Mouse (Mus musculus): ENCODE measurements around the gene Psg19. TPM values are rescaled to one million over a fixed set of nuclear protein-coding genes. Genes with fewer than 3 reads are reported as not detected.

Psg19 gene
- polyA plus RNA-seq (2017; shearing (Covaris generic)) = not detected

GRCm38 (mm10) chr7:18798420-18798819 is at the start of gene Psg19:
Psg19 (minus strand) TSS chr7:18798520.

GRCm38 (mm10) chr7:18839865-18840264 is 41.5 kb upstream of the Psg19 start, which contains the start of gene Mill2:
Mill2 (plus strand) TSS chr7:18839966.

GRCm38 (mm10) chr7:18821507-18821906 is 23.2 kb upstream of the Psg19 start, which contains the start of gene Psg17:
Psg17 (minus strand) TSS chr7:18821607.

Other genes starting within 250 kb of the Psg19 start
- gene Psg27, start 231.2 kb downstream of the Psg19 start, polyA plus RNA-seq (2017; shearing (Covaris generic)) = not detected
- not detected for gene Psg23, start 182.0 kb downstream of the Psg19 start, polyA plus RNA-seq (2017; shearing (Covaris generic))
- gene Psg21, start 141.8 kb downstream of the Psg19 start, polyA plus RNA-seq (2017; shearing (Covaris generic)) = not detected
- gene Psg20, start 112.3 kb downstream of the Psg19 start, polyA plus RNA-seq (2017; shearing (Covaris generic)) = not detected
- not detected for gene Psg22, start 80.4 kb downstream of the Psg19 start, polyA plus RNA-seq (2017; shearing (Covaris generic))
- gene Psg17, start 23.1 kb upstream of the Psg19 start, polyA plus RNA-seq (2017; shearing (Covaris generic)) = not detected
- not detected for gene Mill2, start 41.4 kb upstream of the Psg19 start, polyA plus RNA-seq (2017; shearing (Covaris generic))
- 257 TPM for gene Pglyrp1, start 72.8 kb upstream of the Psg19 start, polyA plus RNA-seq (2017; shearing (Covaris generic))
- 36.3 TPM for gene Ccdc61, start 111.9 kb upstream of the Psg19 start, polyA plus RNA-seq (2017; shearing (Covaris generic))
- gene Nova2, start 127.4 kb upstream of the Psg19 start, polyA plus RNA-seq (2017; shearing (Covaris generic)) = not detected
- not detected for gene Nanos2, start 188.9 kb upstream of the Psg19 start, polyA plus RNA-seq (2017; shearing (Covaris generic))
- gene Mypop, start 192.7 kb upstream of the Psg19 start, polyA plus RNA-seq (2017; shearing (Covaris generic)) = 3.5 TPM
- 4.6 TPM for gene Irf2bp1, start 205.5 kb upstream of the Psg19 start, polyA plus RNA-seq (2017; shearing (Covaris generic))
- not detected for gene Foxa3, start 225.0 kb upstream of the Psg19 start, polyA plus RNA-seq (2017; shearing (Covaris generic))
- gene Sympk, start 225.9 kb upstream of the Psg19 start, polyA plus RNA-seq (2017; shearing (Covaris generic)) = 23.2 TPM

All from activated CD4-positive, CD25-positive, alpha-beta regulatory T cell, adult 9 weeks (primary cell).